Mouse (Mus musculus) midbrain, embryonic 13.5 days (tissue): ENCODE data around the gene AC124502.3. TPM values are rescaled to one million over a fixed set of nuclear protein-coding genes. Genes with fewer than 3 reads are reported as not detected.
A peak's percentile ranks its signal among the peaks of the same experiment; 100 is the strongest.

Experiments used
- ATAC-seq: fragments of 200-750 bp; cut with Nextera tagmentation; 2 replicates; pipeline ENCODE4 v1.8.0; 2017; ENCODE audit warnings: mild to moderate bottlenecking, moderate TSS enrichment, moderate library complexity
- H3K27ac ChIP-seq: fragments of 300-500 bp; sonication (generic); 2 replicates; pipeline ENCODE4 v1.5.1; 2015; ENCODE audit warnings: inconsistent platforms, mild to moderate bottlenecking, moderate library complexity
- H3K27me3 ChIP-seq: fragments of 300-500 bp; sonication (generic); 2 replicates; pipeline ENCODE4 v1.6.1; 2015; ENCODE audit warnings: mild to moderate bottlenecking, inconsistent platforms
- H3K36me3 ChIP-seq: fragments of 300-500 bp; sonication (generic); 2 replicates; pipeline ENCODE4 v1.6.1; 2015; ENCODE audit warnings: mild to moderate bottlenecking, inconsistent platforms
- H3K4me1 ChIP-seq: fragments of 300-500 bp; sonication (generic); replicated peaks from 2 replicates; pipeline ENCODE4 v1.6.1; 2015; ENCODE audit warnings: inconsistent platforms
- H3K4me2 ChIP-seq: fragments of 300-500 bp; sonication (generic); replicated peaks from 2 replicates; pipeline ENCODE4 v1.6.1; 2015; ENCODE audit warnings: moderate library complexity, mild to moderate bottlenecking, inconsistent platforms
- H3K4me3 ChIP-seq: fragments of 300-500 bp; sonication (generic); replicated peaks from 2 replicates; pipeline ENCODE4 v1.5.1; 2015; ENCODE audit warnings: mild to moderate bottlenecking, inconsistent platforms
- H3K9ac ChIP-seq: fragments of 300-500 bp; sonication (generic); replicated peaks from 2 replicates; pipeline ENCODE4 v1.6.1; 2015; ENCODE audit warnings: mild to moderate bottlenecking, inconsistent platforms
- H3K9me3 ChIP-seq: fragments of 300-500 bp; sonication (generic); 2 replicates; pipeline ENCODE4 v1.6.1; 2016; ENCODE audit warnings: mild to moderate bottlenecking, inconsistent platforms
- WGBS: fragments of 180-500 bp; shearing (Covaris S2); methylation state at CpG from one replicate; pipeline ENCODE4 v1.1.7; 2015; 5-methylcytosine and 5-hydroxymethylcytosine counted together
- polyA plus RNA-seq: library from polyadenylated mRNA; unstranded; fragments of >200 nt; fragmentation: Nextera tagmentation; extraction: Ambion mirVana; gene quantifications from 2 replicates; pipeline ENCODE4 v1.2.1, GENCODE M21; 2015

AC124502.3 gene
- polyA plus RNA-seq, 1 experiment from 2014 or later: 3.9 TPM

GRCm38 (mm10) chr19:5094746-5095417 lies 56.2 kb downstream of the AC124502.3 start:
- H3K4me2 ChIP-seq: peak overlapping the region; percentile 89
- H3K27ac ChIP-seq: peak overlapping the region; percentile 97
- H3K9ac ChIP-seq: peak overlapping the region; percentile 99
- H3K27me3 ChIP-seq: no peaks in the 10 kb centered on the region
- peak overlapping the region; percentile 88 for H3K4me3 ChIP-seq
- H3K9me3 ChIP-seq: no peaks in the 10 kb centered on the region
- peak; percentile 0; the same call in 1 of the 2 replicates for ATAC-seq
- H3K36me3 ChIP-seq: peaks cover 42% of the 10 kb centered on the region
- 30% methylated on average over 11 of the region's 11 CpGs for WGBS
- H3K4me1 ChIP-seq: peaks cover 74% of the 10 kb centered on the region

GRCm38 (mm10) chr19:5095887-5096474 lies 57.3 kb downstream of the AC124502.3 start:
- Histone ChIP-seq H3K4me1 (peaks cover 78% of the 10 kb centered on the region), H3K36me3 (peaks cover 46% of the 10 kb centered on the region), H3K4me2 (peak overlapping the region; percentile 89), H3K9me3 (no peaks in the 10 kb centered on the region), H3K4me3 (peak overlapping the region; percentile 88), H3K9ac (peak overlapping the region; percentile 99), H3K27ac (peak overlapping the region; percentile 97), H3K27me3 (no peaks in the 10 kb centered on the region)
- ATAC-seq: no peak
- 9% methylated on average over 8 of the region's 9 CpGs for WGBS

- Histone ChIP-seq H3K4me2 (peak overlapping the region; percentile 89), H3K4me3 (peak overlapping the region; percentile 88), H3K27ac (peak overlapping the region; percentile 97), H3K27me3 (no peaks in the 10 kb centered on the region), H3K36me3 (peaks cover 46% of the 10 kb centered on the region), H3K9ac (peak overlapping the region; percentile 99), H3K9me3 (no peaks in the 10 kb centered on the region), H3K4me1 (peaks cover 72% of the 10 kb centered on the region)
- ATAC-seq: peak; percentile 32
- 1% methylated on average over 24 of the region's 31 CpGs for WGBS
Observed at GRCm38 (mm10) chr19:5097521-5098362, 59.1 kb downstream of the AC124502.3 start.

- peaks cover 65% of the 10 kb centered on the region for H3K4me1 ChIP-seq
- no peaks in the 10 kb centered on the region for H3K9me3 ChIP-seq
- H3K9ac ChIP-seq: peak within 1 kb of the TSS; percentile 99
- 2% methylated on average over 34 of the region's 48 CpGs for WGBS
- peak within 1 kb of the TSS; percentile 88 for H3K4me3 ChIP-seq
- H3K4me2 ChIP-seq: peak within 1 kb of the TSS; percentile 89
- no peaks in the 10 kb centered on the region for H3K27me3 ChIP-seq
- peaks cover 46% of the 10 kb centered on the region for H3K36me3 ChIP-seq
- peak; percentile 68 for ATAC-seq
- H3K27ac ChIP-seq: peak within 1 kb of the TSS; percentile 97
Observed at GRCm38 (mm10) chr19:5098363-5099143, 59.9 kb downstream of the AC124502.3 start, which contains the start of gene Cnih2. TSS of gene Cnih2 (minus strand) at chr19:5098521.

Other genes starting within 250 kb of the AC124502.3 start
- gene Rbm4, start 245.0 kb upstream of the AC124502.3 start, polyA plus RNA-seq: 117 and 126 TPM in 2 replicates
- gene Gm21992, start 227.3 kb upstream of the AC124502.3 start, polyA plus RNA-seq: 30.9 and 33.4 TPM in 2 replicates
- 74.8 and 82.3 TPM in 2 replicates for gene Rbm14, start 227.3 kb upstream of the AC124502.3 start, polyA plus RNA-seq
- gene Ccs, start 199.6 kb upstream of the AC124502.3 start, polyA plus RNA-seq: 37.9 and 40.2 TPM in 2 replicates
- gene Ccdc87, start 199.5 kb upstream of the AC124502.3 start, polyA plus RNA-seq: 0.30 and 0.36 TPM in 2 replicates
- 59.0 and 67.5 TPM in 2 replicates for gene Ctsf, start 183.8 kb upstream of the AC124502.3 start, polyA plus RNA-seq
- 1.2 and 1.4 TPM in 2 replicates for gene Actn3, start 161.0 kb upstream of the AC124502.3 start, polyA plus RNA-seq
- 22.7 and 24.1 TPM in 2 replicates for gene Zdhhc24, start 160.2 kb upstream of the AC124502.3 start, polyA plus RNA-seq
- gene Bbs1, start 132.3 kb upstream of the AC124502.3 start, polyA plus RNA-seq: 12.6 and 12.8 TPM in 2 replicates
- 143 TPM in 2 replicates for gene Dpp3, start 110.6 kb upstream of the AC124502.3 start, polyA plus RNA-seq
- gene Peli3, start 95.8 kb upstream of the AC124502.3 start, polyA plus RNA-seq: 8.8 and 10.8 TPM in 2 replicates
- gene Mrpl11, start 76.7 kb upstream of the AC124502.3 start, polyA plus RNA-seq: 111 and 113 TPM in 2 replicates
- gene Npas4, start 48.6 kb upstream of the AC124502.3 start, polyA plus RNA-seq: 0.31 and 0.32 TPM in 2 replicates
- gene Slc29a2, start 15.0 kb upstream of the AC124502.3 start, polyA plus RNA-seq: 7.8 TPM in 2 replicates
- 52.9 and 54.3 TPM in 2 replicates for gene B4gat1, start 65 bp upstream of the AC124502.3 start, polyA plus RNA-seq
- 52.6 and 58.9 TPM in 2 replicates for gene Brms1, start 2.5 kb downstream of the AC124502.3 start, polyA plus RNA-seq
- gene Rin1, start 11.6 kb downstream of the AC124502.3 start, polyA plus RNA-seq: 1.3 and 2.1 TPM in 2 replicates
- gene Cd248, start 29.2 kb downstream of the AC124502.3 start, polyA plus RNA-seq: 11.0 and 15.2 TPM in 2 replicates
- 3.7 and 4.4 TPM in 2 replicates for gene Tmem151a, start 46.6 kb downstream of the AC124502.3 start, polyA plus RNA-seq
- 57.1 and 59.0 TPM in 2 replicates for gene Yif1a, start 49.6 kb downstream of the AC124502.3 start, polyA plus RNA-seq
- gene Cnih2, start 59.6 kb downstream of the AC124502.3 start, polyA plus RNA-seq: 321 and 357 TPM in 2 replicates
- 238 and 242 TPM in 2 replicates for gene Rab1b, start 68.2 kb downstream of the AC124502.3 start, polyA plus RNA-seq
- 63.1 and 69.0 TPM in 2 replicates for gene Klc2, start 79.7 kb downstream of the AC124502.3 start, polyA plus RNA-seq
- gene Pacs1, start 234.2 kb downstream of the AC124502.3 start, polyA plus RNA-seq: 31.5 and 32.0 TPM in 2 replicates